Mouse (Mus musculus) embryonic facial prominence, embryonic 11.5 days (tissue): Measurements from ENCODE around the gene Hacd1. TPM values are rescaled to one million over a fixed set of nuclear protein-coding genes. Genes with fewer than 3 reads are reported as not detected.

Source experiments
- ATAC-seq: fragments of 200-750 bp; cut with Nextera tagmentation; replicated peaks from 2 replicates; pipeline ENCODE4 v1.8.0; 2017; ENCODE audit warnings: low read depth; ENCODE audit not compliant: insufficient number of reproducible peaks, low FRiP score, low TSS enrichment
- DNase-seq: peaks from one replicate; pipeline ENCODE4 v3.0.0-alpha.2; 2015; ENCODE audit warnings: low spot score
- H3K27ac ChIP-seq: fragments of 300-500 bp; sonication (generic); replicated peaks from 2 replicates; pipeline ENCODE4 v1.5.1; 2014; ENCODE audit warnings: mild to moderate bottlenecking, low read depth, low read length, control low read depth
- H3K27me3 ChIP-seq: fragments of 300-500 bp; sonication (generic); 2 replicates; pipeline ENCODE4 v1.6.1; 2014; ENCODE audit warnings: mild to moderate bottlenecking, low read length, moderate library complexity, mixed read lengths; ENCODE audit not compliant: control insufficient read depth, insufficient read depth
- H3K36me3 ChIP-seq: fragments of 300-500 bp; sonication (generic); replicated peaks from 2 replicates; pipeline ENCODE4 v1.6.1; 2014; ENCODE audit warnings: low read depth, mild to moderate bottlenecking, low read length, moderate library complexity, mixed read lengths; ENCODE audit not compliant: control insufficient read depth, insufficient read depth
- H3K4me1 ChIP-seq: fragments of 300-500 bp; sonication (generic); 2 replicates; pipeline ENCODE4 v1.6.1; 2014; ENCODE audit warnings: low read length, mixed read lengths; ENCODE audit not compliant: control insufficient read depth, insufficient read depth
- H3K4me2 ChIP-seq: fragments of 300-500 bp; sonication (generic); 2 replicates; pipeline ENCODE4 v1.6.1; 2014; ENCODE audit warnings: low read depth, mild to moderate bottlenecking, control low read depth, low read length, moderate library complexity
- H3K4me3 ChIP-seq: fragments of 300-500 bp; sonication (generic); 2 replicates; pipeline ENCODE4 v1.5.1; 2014; ENCODE audit warnings: low read depth, low read length, control low read depth
- H3K9ac ChIP-seq: fragments of 300-500 bp; sonication (generic); replicated peaks from 2 replicates; pipeline ENCODE4 v1.6.1; 2014; ENCODE audit warnings: mild to moderate bottlenecking, control low read depth, low read length
- H3K9me3 ChIP-seq: fragments of 300-500 bp; sonication (generic); replicated peaks from 2 replicates; pipeline ENCODE4 v1.6.1; 2016; ENCODE audit warnings: mild to moderate bottlenecking, low read length, inconsistent platforms, mixed read lengths; ENCODE audit not compliant: control insufficient read depth
- WGBS: fragments of 180-500 bp; shearing (Covaris S2); extraction: QIAGEN DNeasy Blood & Tissue Kit; methylation state at CpG from one replicate; pipeline ENCODE4 v1.1.7; 2014; 5-methylcytosine and 5-hydroxymethylcytosine counted together
- polyA plus RNA-seq: library from polyadenylated mRNA; unstranded; fragments of >200 nt; fragmentation: Nextera tagmentation; extraction: Ambion mirVana; gene quantifications from 2 replicates; pipeline ENCODE4 v1.2.1, GENCODE M21; 2014

The Hacd1 gene
- polyA plus RNA-seq, 1 experiment from 2014 or later, result 45.4 TPM

GRCm38 (mm10) chr2:14073008-14073361, 17.1 kb upstream of the Hacd1 start:
- Histone ChIP-seq H3K9ac (peak overlapping the region; percentile 65), H3K36me3 (no peaks in the 10 kb centered on the region), H3K27ac (peak overlapping the region; percentile 36; the same call in 1 of the 2 replicates), H3K9me3 (no peaks in the 10 kb centered on the region), H3K4me2 (peak overlapping the region; percentile 54), H3K27me3 (no peaks in the 10 kb centered on the region), H3K4me3 (peak overlapping the region; percentile 81), H3K4me1 (no peaks in the 10 kb centered on the region)
- WGBS, result 21% methylated on average over 8 of the region's 8 CpGs
- no peak for DNase-seq
- no peak for ATAC-seq

DNA sequence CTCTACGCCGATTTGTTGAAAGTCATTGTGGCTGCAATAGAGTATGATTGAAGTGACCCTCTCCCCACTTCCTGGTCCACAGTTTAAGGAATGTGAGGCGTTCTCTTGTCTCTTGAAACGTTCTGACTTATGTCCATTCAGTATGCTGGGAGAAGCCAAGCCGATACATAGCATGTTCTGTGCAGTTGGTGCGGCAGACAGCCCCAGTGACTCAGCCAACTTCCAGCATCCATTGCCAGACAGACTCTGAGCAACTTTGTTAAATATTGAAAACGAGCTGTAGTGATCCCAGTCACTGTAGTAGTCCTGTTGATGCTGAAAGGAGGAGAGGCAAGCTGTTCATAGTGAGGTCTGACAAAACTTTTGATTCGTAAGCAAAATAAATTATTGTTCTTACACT, 14.5 kb upstream of the Hacd1 start:
- no peaks in the 10 kb centered on the region for H3K9me3 ChIP-seq
- ATAC-seq (no peak), DNase-seq (no peak)
- H3K4me2 ChIP-seq, result no peak overlapping the region
- no peaks in the 10 kb centered on the region for H3K36me3 ChIP-seq
- 81% methylated on average over 8 of the region's 8 CpGs for WGBS
- H3K4me3 ChIP-seq, result no peak overlapping the region
- no peak overlapping the region for H3K27ac ChIP-seq
- H3K9ac ChIP-seq, result no peak overlapping the region
- H3K27me3 ChIP-seq, result no peaks in the 10 kb centered on the region
- no peaks in the 10 kb centered on the region for H3K4me1 ChIP-seq

DNA sequence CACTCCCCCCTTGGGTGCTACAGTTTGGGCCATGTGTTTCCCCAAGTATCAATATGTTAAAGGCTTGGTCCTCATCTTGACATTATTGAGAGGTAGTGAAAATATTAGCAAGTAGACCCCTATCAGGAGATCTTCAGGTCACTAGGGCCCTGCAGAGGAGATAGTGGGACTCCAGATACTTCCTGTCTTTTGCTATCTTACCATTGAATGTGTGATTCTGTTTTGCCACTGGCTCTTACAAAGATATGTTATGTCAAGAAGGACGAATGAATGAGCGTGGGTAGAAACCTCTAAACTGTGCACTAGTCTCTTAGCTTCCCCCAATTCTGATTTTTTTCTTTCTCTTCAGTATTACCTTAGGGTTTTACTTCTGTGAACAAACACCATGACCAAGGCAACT, 13.1 kb upstream of the Hacd1 start:
- H3K27ac ChIP-seq, result no peak overlapping the region
- ATAC-seq, result no peak
- H3K4me1 ChIP-seq, result no peaks in the 10 kb centered on the region
- H3K9ac ChIP-seq, result no peak overlapping the region
- H3K4me2 ChIP-seq, result no peak overlapping the region
- H3K36me3 ChIP-seq, result no peaks in the 10 kb centered on the region
- H3K27me3 ChIP-seq, result no peaks in the 10 kb centered on the region
- no peak for DNase-seq
- H3K9me3 ChIP-seq, result no peaks in the 10 kb centered on the region
- 78% methylated on average over 2 of the region's 2 CpGs for WGBS
- no peak overlapping the region for H3K4me3 ChIP-seq

DNA sequence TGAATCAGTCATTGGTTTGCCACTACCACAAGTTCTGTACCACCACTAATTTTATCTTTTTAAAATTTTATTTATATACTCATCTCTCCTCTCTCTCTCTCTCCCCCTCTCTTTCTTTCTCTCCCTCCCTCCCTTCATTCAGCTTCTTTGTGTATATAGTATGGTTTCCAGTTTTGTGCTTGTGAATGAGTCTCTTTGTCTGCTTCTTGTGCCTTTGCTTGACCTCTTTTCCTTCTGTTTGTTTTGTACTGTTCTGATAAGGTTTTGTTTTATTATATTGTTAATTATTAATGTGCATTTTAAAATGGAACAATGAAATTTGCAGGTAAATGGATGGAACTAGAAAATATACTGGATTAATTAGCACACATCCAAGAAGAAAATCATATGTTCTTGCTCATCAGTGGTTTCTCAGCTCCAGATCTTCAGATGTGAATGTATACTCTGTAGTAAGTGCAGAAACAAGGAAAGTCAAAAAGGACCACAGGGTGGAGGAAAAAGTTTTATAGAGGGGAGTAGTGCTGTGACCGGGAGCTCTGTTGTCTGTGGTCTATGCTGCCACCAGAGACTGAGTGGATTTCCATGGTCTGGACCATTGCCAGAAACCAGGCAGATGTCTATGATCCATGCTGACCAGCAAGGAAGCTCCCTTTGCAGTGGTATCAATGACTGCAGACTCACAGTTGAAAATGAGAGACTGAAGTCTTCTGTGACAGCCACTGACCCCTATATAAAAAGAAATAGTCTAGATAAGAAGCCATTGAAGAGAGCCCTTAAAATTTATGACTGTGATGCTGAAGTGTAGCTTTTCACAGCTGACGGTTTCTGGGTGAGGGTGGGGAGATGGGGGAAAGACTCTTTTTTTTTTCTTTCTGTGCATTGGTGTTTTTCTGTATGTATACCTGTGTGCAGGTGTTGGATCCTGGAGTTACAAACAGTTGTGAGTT, 10.0 kb upstream of the Hacd1 start:
- Histone ChIP-seq H3K36me3 (no peaks in the 10 kb centered on the region), H3K9me3 (no peaks in the 10 kb centered on the region)
- DNase-seq, result no peak

GRCm38 (mm10) chr2:14055168-14055565, 768 bp downstream of the Hacd1 start:
- Histone ChIP-seq H3K27me3 (no peaks in the 10 kb centered on the region), H3K4me2 (peak overlapping the region; percentile 60), H3K9me3 (no peaks in the 10 kb centered on the region), H3K27ac (peak overlapping the region; percentile 76), H3K36me3 (no peaks in the 10 kb centered on the region), H3K9ac (peak overlapping the region; percentile 67), H3K4me3 (peak overlapping the region; percentile 74), H3K4me1 (no peaks in the 10 kb centered on the region)
- ATAC-seq, result peak; percentile 94
- peak; percentile 81 for DNase-seq
- WGBS, result under 1% methylated on average over 39 of the region's 58 CpGs

More for the DNA sequence above, 10.0 kb upstream of the Hacd1 start:
- no peak overlapping the region for H3K9ac ChIP-seq
- H3K27ac ChIP-seq, result no peak overlapping the region
- no peaks in the 10 kb centered on the region for H3K4me1 ChIP-seq
- no peak for ATAC-seq
- H3K4me2 ChIP-seq, result no peak overlapping the region
- no peak overlapping the region for H3K4me3 ChIP-seq
- 67% methylated on average over 2 of the region's 2 CpGs for WGBS
- H3K27me3 ChIP-seq, result no peaks in the 10 kb centered on the region

DNA sequence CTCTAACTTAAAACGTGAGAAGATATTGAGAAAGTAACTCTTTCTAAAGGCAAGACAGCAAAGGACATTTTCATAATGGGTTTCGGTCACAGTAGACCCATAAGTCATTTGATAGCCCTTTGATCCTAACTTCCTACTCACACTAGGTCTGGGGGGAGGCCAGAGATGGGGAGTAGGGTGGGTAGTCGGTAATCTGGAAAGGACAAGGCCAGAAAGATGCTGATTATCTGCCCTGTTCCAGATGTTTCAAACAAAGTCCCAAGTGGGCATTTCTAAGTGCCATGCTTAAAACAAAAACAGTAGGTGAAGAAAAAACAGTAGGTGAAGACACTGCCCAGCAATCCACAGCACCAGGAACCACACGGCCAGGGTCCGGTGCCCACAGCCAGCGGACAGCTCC, 1.2 kb downstream of the Hacd1 start:
- H3K27ac ChIP-seq, result 0 out of 2 replicates have a peak overlapping the region, but pooled peaks have one; percentile 0
- WGBS, result 5% methylated on average over 6 of the region's 6 CpGs
- H3K9me3 ChIP-seq, result no peaks in the 10 kb centered on the region
- DNase-seq (peak; percentile 34), ATAC-seq (no peak)
- no peaks in the 10 kb centered on the region for H3K4me1 ChIP-seq
- no peaks in the 10 kb centered on the region for H3K27me3 ChIP-seq
- peak overlapping the region; percentile 74 for H3K4me3 ChIP-seq
- H3K4me2 ChIP-seq, result peak overlapping the region; percentile 60
- H3K36me3 ChIP-seq, result no peaks in the 10 kb centered on the region
- peak overlapping the region; percentile 67 for H3K9ac ChIP-seq

DNA sequence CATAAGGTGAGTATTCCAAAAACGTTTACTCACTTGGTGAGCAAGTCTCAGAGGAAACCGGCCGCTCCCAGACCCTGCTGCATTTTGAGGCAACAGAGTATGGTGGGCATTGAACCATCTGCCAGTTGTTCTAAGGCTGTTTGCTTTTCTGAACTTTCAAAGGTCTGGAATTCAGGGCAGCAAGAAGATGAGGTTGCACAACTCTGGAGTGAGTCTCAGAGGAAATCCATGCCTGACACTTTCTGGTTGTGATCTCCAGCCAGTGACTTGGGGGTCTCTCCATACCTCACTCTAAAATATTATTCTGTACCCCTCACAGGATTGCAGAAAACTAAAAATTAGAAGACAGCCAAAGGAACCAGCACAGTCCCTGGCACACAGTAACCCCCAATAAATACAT, 1.8 kb downstream of the Hacd1 start:
- no peak overlapping the region for H3K4me2 ChIP-seq
- WGBS, result 62% methylated on average over 3 of the region's 3 CpGs

GRCm38 (mm10) chr2:14053618-14054017, 2.3 kb downstream of the Hacd1 start:
- Histone ChIP-seq H3K4me1 (no peaks in the 10 kb centered on the region), H3K4me2 (no peak overlapping the region), H3K4me3 (no peak overlapping the region), H3K9me3 (no peaks in the 10 kb centered on the region), H3K9ac (no peak overlapping the region), H3K36me3 (no peaks in the 10 kb centered on the region), H3K27ac (no peak overlapping the region), H3K27me3 (no peaks in the 10 kb centered on the region)
- DNase-seq, result no peak
- ATAC-seq, result no peak
- 58% methylated on average over 3 of the region's 3 CpGs for WGBS

More for the DNA sequence above, 1.8 kb downstream of the Hacd1 start:
- Histone ChIP-seq H3K36me3 (no peaks in the 10 kb centered on the region), H3K9ac (no peak overlapping the region), H3K9me3 (no peaks in the 10 kb centered on the region), H3K4me1 (no peaks in the 10 kb centered on the region), H3K27ac (no peak overlapping the region), H3K4me3 (no peak overlapping the region), H3K27me3 (no peaks in the 10 kb centered on the region)
- ATAC-seq (no peak), DNase-seq (no peak)
